Mouse (Mus musculus) myocyte (in vitro differentiated cells): ENCODE data around the gene Med29.

Source experiments
- CEBPB ChIP-seq: IDR thresholded peaks from 2 replicates; pipeline ENCODE4 v1.6.1; 2011; ENCODE audit warnings: mild to moderate bottlenecking, moderate library complexity; ENCODE audit not compliant: poor library complexity, insufficient read depth, severe bottlenecking
- E2F4 ChIP-seq: IDR thresholded peaks from one replicate; pipeline ENCODE4 v1.6.1; 2011; ENCODE audit warnings: mild to moderate bottlenecking, control low read depth, moderate library complexity; ENCODE audit not compliant: insufficient read depth
- MAX ChIP-seq: IDR thresholded peaks from one replicate; pipeline ENCODE4 v1.6.1; 2011; ENCODE audit warnings: low read depth, mild to moderate bottlenecking, control low read depth
- MYOD1 ChIP-seq, 3 experiments: IDR thresholded peaks; one replicate each; pipeline ENCODE4 v1.6.1; 2011; ENCODE audit warnings: control low read depth in 2 of 3, low read depth in 2 of 3, mild to moderate bottlenecking in 2 of 3, moderate library complexity in 1 of 3; ENCODE audit not compliant: insufficient read length in 2 of 3, control insufficient read depth in 1 of 3
- POLR2A ChIP-seq: IDR thresholded peaks from one replicate; pipeline ENCODE4 v1.6.1; 2011; ENCODE audit warnings: low read depth, mild to moderate bottlenecking, control low read depth, moderate library complexity; ENCODE audit not compliant: insufficient read length
- POLR2AphosphoS2 ChIP-seq: IDR thresholded peaks from one replicate; pipeline ENCODE4 v1.6.1; 2011; ENCODE audit warnings: low read depth, control low read depth; ENCODE audit not compliant: insufficient read length
- REST ChIP-seq: IDR thresholded peaks from one replicate; pipeline ENCODE4 v1.6.1; 2011; ENCODE audit warnings: mild to moderate bottlenecking, control low read depth, moderate library complexity; ENCODE audit not compliant: insufficient read depth, insufficient read length
- TCF12 ChIP-seq: IDR thresholded peaks from one replicate; pipeline ENCODE4 v1.6.1; 2011; ENCODE audit warnings: mild to moderate bottlenecking, control low read depth; ENCODE audit not compliant: poor library complexity, insufficient read depth, severe bottlenecking
- USF1 ChIP-seq: IDR thresholded peaks from one replicate; pipeline ENCODE4 v1.6.1; 2011; ENCODE audit warnings: low read depth, mild to moderate bottlenecking, control low read depth, moderate library complexity

GRCm38 (mm10) chr7:28351676-28352191 is 40.8 kb downstream of the Med29 start:
- TF ChIP-seq POLR2A (no peak), E2F4 (no peak), MAX (no peak), TCF12 (no peak), CEBPB (no peak), REST (no peak), USF1 (no peak), POLR2AphosphoS2 (peak; percentile 25), MYOD1 (IDR thresholded peaks at IDR 0.05; ENCODE audit: control insufficient read depth in 1 of 3, insufficient read length in 2 of 3, low read depth in 2 of 3) (no peak)
